Mouse (Mus musculus) MEL (cell line): ENCODE measurements at regions not wholly inside any gene's neighbourhood (a gene's known extent, or its start where the extent isn't known, plus 50 kb on each side); places are given as distances from the start of the nearest gene placed in this dataset.

Experiments
- DNase-seq: peaks from one replicate; pipeline ENCODE4 v3.0.0; 2011; ENCODE audit warnings: low read depth, low spot score
- H3K27ac ChIP-seq: 2 replicates; pipeline ENCODE4 v1.5.1; 2012; ENCODE audit warnings: low read depth, mild to moderate bottlenecking, control low read depth, low read length, moderate library complexity; ENCODE audit not compliant: control insufficient read depth
- H3K27me3 ChIP-seq, 2 experiments: fragments of 150-350 bp in 1 of 2; sonication (generic) in 1 of 2; 2 replicates each; pipeline ENCODE4 v1.6.1; 2012; ENCODE audit warnings: low read length in 2 of 2, mild to moderate bottlenecking in 2 of 2, improper control_type of control experiment in 1 of 2, moderate library complexity in 1 of 2; ENCODE audit not compliant: insufficient read depth in 2 of 2, control insufficient read depth in 1 of 2
- H3K36me3 ChIP-seq, 2 experiments: 2 replicates each; pipeline ENCODE4 v1.6.1; 2012 to 2014; ENCODE audit warnings: low read length in 2 of 2, improper control_type of control experiment in 1 of 2, inconsistent platforms in 1 of 2, mild to moderate bottlenecking in 1 of 2; ENCODE audit not compliant: insufficient read depth in 2 of 2, control insufficient read depth in 1 of 2
- H3K4me1 ChIP-seq, 2 experiments: fragments of 150-350 bp in 1 of 2; sonication (generic) in 1 of 2; 2 replicates each; pipeline ENCODE4 v1.6.1; 2012; ENCODE audit warnings: low read length in 2 of 2, improper control_type of control experiment in 1 of 2, mild to moderate bottlenecking in 1 of 2; ENCODE audit not compliant: insufficient read depth in 2 of 2, control insufficient read depth in 1 of 2
- H3K4me3 ChIP-seq, 2 experiments: fragments of 150-350 bp in 1 of 2; sonication (generic) in 1 of 2; 2 replicates each; pipeline ENCODE4 v1.5.1; 2012; ENCODE audit warnings: low read depth in 2 of 2, low read length in 2 of 2, mild to moderate bottlenecking in 2 of 2, moderate library complexity in 2 of 2, control low read depth in 1 of 2, improper control_type of control experiment in 1 of 2; ENCODE audit not compliant: control insufficient read depth in 1 of 2, insufficient read depth in 1 of 2
- H3K79me2 ChIP-seq: 2 replicates; pipeline ENCODE4 v1.6.1; 2012; ENCODE audit warnings: mild to moderate bottlenecking, low read length, moderate library complexity; ENCODE audit not compliant: control insufficient read depth, poor library complexity, insufficient read depth
- H3K9ac ChIP-seq: 2 replicates; pipeline ENCODE4 v1.6.1; 2012; ENCODE audit warnings: low read depth, mild to moderate bottlenecking, control low read depth, low read length, moderate library complexity; ENCODE audit not compliant: control insufficient read depth, poor library complexity, severe bottlenecking
- H3K9me3 ChIP-seq: fragments of 150-350 bp; sonication (generic); replicated peaks from 2 replicates; pipeline ENCODE4 v1.6.1; 2012; ENCODE audit warnings: mild to moderate bottlenecking, low read length, improper control_type of control experiment, moderate library complexity; ENCODE audit not compliant: insufficient read depth
- CHD1 ChIP-seq: IDR thresholded peaks from 2 replicates; pipeline ENCODE4 v1.6.1; 2012; ENCODE audit warnings: low read depth, mild to moderate bottlenecking, inconsistent platforms, low read length, improper control_type of control experiment
- CHD2 ChIP-seq: IDR thresholded peaks from 2 replicates; pipeline ENCODE4 v1.6.1; 2011; ENCODE audit warnings: low read length, improper control_type of control experiment
- CTCF ChIP-seq, 3 experiments: IDR thresholded peaks in 2 of 3; conservative IDR thresholded peaks in 1 of 3; 2 replicates each; pipeline ENCODE4 v1.5.1; 2011 to 2012; ENCODE audit warnings: low read length in 3 of 3, low read depth in 2 of 3, mild to moderate bottlenecking in 2 of 3, improper control_type of control experiment in 1 of 3, inconsistent platforms in 1 of 3, mixed read lengths in 1 of 3, moderate library complexity in 1 of 3; ENCODE audit not compliant: control insufficient read depth in 1 of 3, insufficient read depth in 1 of 3, poor library complexity in 1 of 3, severe bottlenecking in 1 of 3
- E2F4 ChIP-seq: IDR thresholded peaks from 2 replicates; pipeline ENCODE4 v1.6.1; 2011; ENCODE audit warnings: low read depth, low read length, improper control_type of control experiment, borderline replicate concordance
- ETS1 ChIP-seq: IDR thresholded peaks from 2 replicates; pipeline ENCODE4 v1.6.1; 2012; ENCODE audit warnings: low read depth, mild to moderate bottlenecking, inconsistent platforms, low read length, improper control_type of control experiment, moderate library complexity
- GATA1 ChIP-seq: IDR thresholded peaks from 2 replicates; pipeline ENCODE4 v1.6.1; 2011; ENCODE audit warnings: low read depth, low read length, improper control_type of control experiment
- JUND ChIP-seq: IDR thresholded peaks from 2 replicates; pipeline ENCODE4 v1.6.1; 2011; ENCODE audit warnings: low read depth, mild to moderate bottlenecking, improper control_type of control experiment, low read length
- KAT2A ChIP-seq: conservative IDR thresholded peaks from 2 replicates; pipeline ENCODE4 v1.6.1; 2012; ENCODE audit warnings: low read depth, low read length, improper control_type of control experiment, inconsistent platforms
- MEF2A ChIP-seq: IDR thresholded peaks from 2 replicates; pipeline ENCODE4 v1.6.1; 2014; ENCODE audit warnings: low read depth, mild to moderate bottlenecking, inconsistent platforms, low read length, improper control_type of control experiment; ENCODE audit not compliant: poor library complexity, insufficient replicate concordance, severe bottlenecking; ENCODE audit errors: extremely low read depth
- MYC ChIP-seq: IDR thresholded peaks from 2 replicates; pipeline ENCODE4 v1.6.1; 2011; ENCODE audit warnings: low read depth, mild to moderate bottlenecking, low read length, improper control_type of control experiment, moderate library complexity
- NELFE ChIP-seq: IDR thresholded peaks from 2 replicates; pipeline ENCODE4 v1.6.1; 2011; ENCODE audit warnings: low read depth, low read length, improper control_type of control experiment
- POLR2A ChIP-seq, 2 experiments: IDR thresholded peaks; 2 replicates each; pipeline ENCODE4 v1.6.1; 2011 to 2012; ENCODE audit warnings: low read length in 2 of 2, mild to moderate bottlenecking in 2 of 2, control low read depth in 1 of 2, improper control_type of control experiment in 1 of 2, low read depth in 1 of 2, moderate library complexity in 1 of 2; ENCODE audit not compliant: control insufficient read depth in 1 of 2, insufficient read depth in 1 of 2, poor library complexity in 1 of 2
- POLR2AphosphoS2 ChIP-seq: IDR thresholded peaks from 2 replicates; pipeline ENCODE4 v1.6.1; 2011; ENCODE audit warnings: low read length, improper control_type of control experiment
- POLR2AphosphoS5 ChIP-seq: IDR thresholded peaks from 2 replicates; pipeline ENCODE4 v1.6.1; 2012; ENCODE audit warnings: low read depth, borderline replicate concordance, mild to moderate bottlenecking, inconsistent platforms, low read length, moderate library complexity, mixed read lengths
- RAD21 ChIP-seq: IDR thresholded peaks from 2 replicates; pipeline ENCODE4 v1.6.1; 2011; ENCODE audit warnings: mild to moderate bottlenecking, low read depth, low read length, improper control_type of control experiment
- RCOR1 ChIP-seq: IDR thresholded peaks from 2 replicates; pipeline ENCODE4 v1.6.1; 2012; ENCODE audit warnings: low read depth, mild to moderate bottlenecking, inconsistent platforms, low read length, improper control_type of control experiment
- SIN3A ChIP-seq: IDR thresholded peaks from 2 replicates; pipeline ENCODE4 v1.6.1; 2012; ENCODE audit warnings: low read length, improper control_type of control experiment, inconsistent platforms
- SMC3 ChIP-seq: IDR thresholded peaks from 2 replicates; pipeline ENCODE4 v1.6.1; 2011; ENCODE audit warnings: low read depth, low read length, improper control_type of control experiment
- TAL1 ChIP-seq: IDR thresholded peaks from 2 replicates; pipeline ENCODE4 v1.6.1; 2012; ENCODE audit warnings: mild to moderate bottlenecking, inconsistent platforms, low read length, moderate library complexity, mixed read lengths
- TBP ChIP-seq: IDR thresholded peaks from 2 replicates; pipeline ENCODE4 v1.8.0; 2011; ENCODE audit warnings: low read depth, low read length, improper control_type of control experiment
- TCF12 ChIP-seq: IDR thresholded peaks from 2 replicates; pipeline ENCODE4 v1.6.1; 2014; ENCODE audit warnings: low read depth, mild to moderate bottlenecking, inconsistent platforms, low read length, improper control_type of control experiment, moderate library complexity
- UBTF ChIP-seq: IDR thresholded peaks from 2 replicates; pipeline ENCODE4 v1.6.1; 2012; ENCODE audit warnings: low read depth, mild to moderate bottlenecking, inconsistent platforms, low read length, improper control_type of control experiment, moderate library complexity, borderline replicate concordance; ENCODE audit not compliant: insufficient read depth
- USF2 ChIP-seq, 2 experiments: IDR thresholded peaks; 2 replicates each; pipeline ENCODE4 v1.6.1; 2011 to 2012; ENCODE audit warnings: improper control_type of control experiment in 2 of 2, low read length in 2 of 2, borderline replicate concordance in 1 of 2, inconsistent platforms in 1 of 2, low read depth in 1 of 2, mild to moderate bottlenecking in 1 of 2; ENCODE audit not compliant: insufficient read depth in 1 of 2
- ZC3H11A ChIP-seq: IDR thresholded peaks from 2 replicates; pipeline ENCODE4 v1.6.1; 2012; ENCODE audit warnings: low read depth, mild to moderate bottlenecking, inconsistent platforms, low read length, improper control_type of control experiment
- ZMIZ1 ChIP-seq: IDR thresholded peaks from 2 replicates; pipeline ENCODE4 v1.6.1; 2012; ENCODE audit warnings: low read depth, mild to moderate bottlenecking, inconsistent platforms, low read length, improper control_type of control experiment, moderate library complexity
- ZNF384 ChIP-seq: IDR thresholded peaks from 2 replicates; pipeline ENCODE4 v1.6.1; 2012; ENCODE audit warnings: low read depth, mild to moderate bottlenecking, inconsistent platforms, low read length, improper control_type of control experiment

GRCm38 (mm10) chr2:135559328-135559727 is 99.5 kb upstream of the Plcb4 start:
- H3K4me3 ChIP-seq = no peak overlapping the region
- H3K27ac ChIP-seq = no peak overlapping the region
- no peaks in the 10 kb centered on the region for H3K36me3 ChIP-seq
- TF ChIP-seq ZMIZ1 = no peak
- no peak for TF ChIP-seq CHD2
- no peak for TF ChIP-seq USF2 (IDR thresholded peaks at IDR 0.05; ENCODE audit: borderline replicate concordance in 1 of 2, insufficient read depth in 1 of 2, low read depth in 1 of 2, low read length in 2 of 2)
- TF ChIP-seq RAD21 = no peak
- no peak for TF ChIP-seq ZC3H11A
- no peak for TF ChIP-seq MYC
- TF ChIP-seq CTCF (IDR thresholded peaks at IDR 0.05 in 2 of 3, conservative IDR thresholded peaks at IDR 0.05 in 1 of 3; ENCODE audit: control insufficient read depth in 1 of 3, insufficient read depth in 1 of 3, low read depth in 2 of 3, low read length in 3 of 3, poor library complexity in 1 of 3, severe bottlenecking in 1 of 3) = no peak
- TF ChIP-seq, all 39 proteins: peak for 0
- H3K27me3 ChIP-seq = no peaks in the 10 kb centered on the region
- DNase-seq = no peak
- H3K9ac ChIP-seq = no peak overlapping the region
- H3K79me2 ChIP-seq = no peaks in the 10 kb centered on the region
- no peaks in the 10 kb centered on the region for H3K9me3 ChIP-seq
- H3K4me1 ChIP-seq = no peaks in the 10 kb centered on the region

DNA sequence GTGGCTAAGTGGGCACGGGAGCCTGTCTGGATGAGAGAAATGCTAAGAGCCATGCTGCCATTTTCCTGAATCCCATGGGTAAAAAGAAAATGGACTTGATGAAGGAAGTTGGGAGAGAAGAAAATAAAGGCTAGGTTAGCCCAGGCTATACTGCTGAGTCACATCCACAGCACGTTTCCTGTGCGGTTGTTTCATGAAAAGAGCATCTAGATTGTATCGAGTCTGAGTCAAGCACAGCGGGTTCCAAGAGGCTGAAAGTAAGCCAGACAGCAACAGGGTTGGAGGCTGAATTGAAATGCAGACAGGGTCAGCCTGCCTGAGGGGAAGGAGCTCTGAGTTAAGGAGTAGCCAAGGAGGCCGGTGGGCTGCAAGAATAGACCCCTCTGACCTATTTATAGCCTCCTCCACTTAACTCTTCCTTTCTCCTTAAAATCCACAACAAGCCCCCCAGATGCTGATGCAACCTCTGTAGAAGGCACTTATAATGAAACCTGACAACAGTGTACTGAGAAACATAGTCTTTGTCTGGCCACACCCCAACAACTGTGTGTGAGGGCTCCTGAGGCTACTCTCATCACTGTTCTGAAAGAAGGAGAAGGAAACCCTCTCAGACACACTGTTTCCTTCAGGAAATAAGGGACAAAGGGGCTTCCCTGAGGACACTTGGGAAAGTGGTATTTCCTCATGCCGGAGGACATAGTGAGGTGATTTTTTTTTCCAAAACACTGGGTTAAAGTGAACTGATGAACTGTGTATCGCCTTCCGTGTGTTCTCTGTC is 98.7 kb upstream of the Plcb4 start:
- Histone ChIP-seq H3K9ac (no peak overlapping the region), H3K4me3 (no peak overlapping the region), H3K4me1 (no peaks in the 10 kb centered on the region), H3K79me2 (no peaks in the 10 kb centered on the region), H3K9me3 (no peaks in the 10 kb centered on the region), H3K27ac (no peak overlapping the region), H3K36me3 (no peaks in the 10 kb centered on the region), H3K27me3 (no peaks in the 10 kb centered on the region)
- DNase-seq = no peak
- TF ChIP-seq SIN3A = no peak
- no peak for TF ChIP-seq RCOR1
- no peak for TF ChIP-seq TCF12
- no peak for TF ChIP-seq POLR2AphosphoS2
- TF ChIP-seq TAL1 = no peak
- TF ChIP-seq KAT2A = no peak

DNA sequence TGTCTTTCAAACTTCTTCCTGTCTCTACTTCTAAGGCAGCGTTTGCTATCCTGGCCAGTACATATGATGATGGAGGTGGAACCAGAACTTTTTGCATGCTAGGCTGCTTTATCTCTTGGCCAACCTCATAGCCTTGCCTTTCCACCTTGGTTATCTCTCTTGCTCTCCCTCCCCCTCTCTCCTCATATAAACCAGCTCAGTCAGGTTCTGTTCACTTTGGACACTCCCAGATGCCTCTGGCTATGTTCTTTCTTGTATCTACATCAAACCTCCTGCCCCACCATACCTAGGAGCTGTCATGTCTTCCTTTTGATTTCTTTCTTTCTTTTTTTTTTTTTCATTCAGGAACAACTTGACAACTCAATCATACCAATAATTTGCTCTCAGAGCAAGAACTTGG is 98.0 kb upstream of the Plcb4 start:
- H3K9me3 ChIP-seq = no peaks in the 10 kb centered on the region
- no peak overlapping the region for H3K9ac ChIP-seq
- no peaks in the 10 kb centered on the region for H3K27me3 ChIP-seq
- H3K4me1 ChIP-seq = no peaks in the 10 kb centered on the region
- no peaks in the 10 kb centered on the region for H3K79me2 ChIP-seq
- no peak overlapping the region for H3K27ac ChIP-seq
- DNase-seq = no peak
- no peak overlapping the region for H3K4me3 ChIP-seq
- H3K36me3 ChIP-seq = no peaks in the 10 kb centered on the region
- TF ChIP-seq ETS1 (no peak), NELFE (no peak), POLR2A (IDR thresholded peaks at IDR 0.05; ENCODE audit: control insufficient read depth in 1 of 2, insufficient read depth in 1 of 2, low read depth in 1 of 2, low read length in 2 of 2, poor library complexity in 1 of 2) (no peak), SMC3 (no peak), KAT2A (no peak), MEF2A (no peak), E2F4 (no peak), CHD1 (no peak), TBP (no peak), GATA1 (no peak), POLR2AphosphoS5 (no peak), UBTF (no peak), ZNF384 (no peak), POLR2AphosphoS2 (no peak), JUND (no peak)
